Mouse (Mus musculus) heart, adult 2 months (tissue): Measurements from ENCODE around the gene Tfcp2. TPM values are rescaled to one million over a fixed set of nuclear protein-coding genes. Genes with fewer than 3 reads are reported as not detected.
"Not testable (repeated sequence)": the region's sequence is repeated elsewhere in the genome, so short reads cannot be mapped to it uniquely, and the experiment has no call there.

ENCODE experiments used
- DNase-seq, 2 experiments: peaks; one replicate each; pipeline ENCODE4 v3.0.0; 2021
- H3K27ac ChIP-seq: fragments of 200-600 bp; 2 replicates; pipeline ENCODE4 v1.8.1; 2022
- H3K27me3 ChIP-seq: fragments of 200-500 bp; 2 replicates; pipeline ENCODE4 v1.6.1; 2012; ENCODE audit warnings: mild to moderate bottlenecking, low read length, inconsistent platforms, mixed read lengths; ENCODE audit not compliant: control insufficient read depth, insufficient read depth
- H3K36me3 ChIP-seq: fragments of 200-500 bp; 2 replicates; pipeline ENCODE4 v1.6.1; 2012; ENCODE audit warnings: low read length, inconsistent platforms; ENCODE audit not compliant: control insufficient read depth, insufficient read depth
- H3K4me1 ChIP-seq: fragments of 200-500 bp; 2 replicates; pipeline ENCODE4 v1.6.1; 2011; ENCODE audit warnings: low read length; ENCODE audit not compliant: control insufficient read depth, insufficient read depth
- H3K4me3 ChIP-seq: fragments of 200-600 bp; 2 replicates; pipeline ENCODE4 v1.8.1; 2022
- H3K79me2 ChIP-seq: fragments of 200-500 bp; replicated peaks from 2 replicates; pipeline ENCODE4 v1.6.1; 2012; ENCODE audit warnings: mild to moderate bottlenecking, inconsistent platforms, low read length, moderate library complexity, mixed read lengths; ENCODE audit not compliant: control insufficient read depth, insufficient read depth
- H3K9ac ChIP-seq: fragments of 200-500 bp; 2 replicates; pipeline ENCODE4 v1.6.1; 2012; ENCODE audit warnings: low read depth, mild to moderate bottlenecking, control low read depth, inconsistent platforms, low read length, mixed read lengths
- CTCF ChIP-seq: fragments of 200-600 bp; IDR thresholded peaks from 2 replicates; pipeline ENCODE4 v1.8.1; 2022; ENCODE audit warnings: antibody characterized with exemption, mild to moderate bottlenecking, moderate library complexity
- EP300 ChIP-seq: fragments of 200-500 bp; IDR thresholded peaks from 2 replicates; pipeline ENCODE4 v1.6.1; 2011; ENCODE audit warnings: low read depth, low read length, control low read depth; ENCODE audit not compliant: insufficient read depth
- POLR2A ChIP-seq: fragments of 200-500 bp; IDR thresholded peaks from 2 replicates; pipeline ENCODE4 v1.6.1; 2011; ENCODE audit warnings: mild to moderate bottlenecking, low read depth, low read length, control low read depth; ENCODE audit not compliant: insufficient read depth
- WGBS: fragments of 180-500 bp; shearing (Covaris S2); methylation state at CpG from one replicate; pipeline ENCODE4 v1.1.7; 2018; 5-methylcytosine and 5-hydroxymethylcytosine counted together
- intact Hi-C: fragments of 180-260 bp; cut with DNase I; formaldehyde crosslinking; loops from one replicate; pipeline ENCODE4 v1.15.1; 2025
- polyA plus RNA-seq: library from polyadenylated mRNA; depleted of rRNA; stranded (reverse); fragments of >200 nt; gene quantifications from 2 replicates; pipeline ENCODE4 v1.2.3, GENCODE M21; 2012
- total RNA-seq, 2 experiments: library from RNA; stranded (reverse); gene quantifications; 2 replicates each; pipeline ENCODE4 v1.2.3; 2021

Tfcp2 gene
- total and polyA plus RNA-seq, 3 experiments = 6.6 to 12.8 (median 11.6) TPM

- Histone ChIP-seq H3K27me3 (no peaks in the 10 kb centered on the region), H3K36me3 (no peaks in the 10 kb centered on the region), H3K4me1 (peaks cover 6% of the 10 kb centered on the region), H3K79me2 (peaks cover 5% of the 10 kb centered on the region), H3K9ac (peak overlapping the region; percentile 98), H3K27ac (peak overlapping the region; percentile 76), H3K4me3 (peak overlapping the region; percentile 84)
- intact Hi-C loops = loop anchor here (2.0 to 5.0 kb wide), 2 partner anchors 26 to 58 kb away; partner anchors contain the start of genes Letmd1 and Tfcp2
- WGBS = 1% methylated on average over 29 of the region's 29 CpGs
- no peak for TF ChIP-seq POLR2A
- TF ChIP-seq CTCF = no peak
- TF ChIP-seq EP300 = no peak
- DNase-seq = no peak
Observed at GRCm38 (mm10) chr15:100494647-100495046, 57.2 kb downstream of the Tfcp2 start.

- Histone ChIP-seq H3K36me3 (no peaks in the 10 kb centered on the region), H3K4me1 (peaks cover 6% of the 10 kb centered on the region), H3K27me3 (no peaks in the 10 kb centered on the region), H3K9ac (no peak overlapping the region), H3K79me2 (peaks cover 5% of the 10 kb centered on the region), H3K27ac (no peak overlapping the region), H3K4me3 (no peak overlapping the region)
- intact Hi-C loops = loop anchor here (5.0 kb wide), 1 partner anchor 60 kb away; the partner anchor contains the start of gene Tfcp2
- 75% methylated on average over 9 of the region's 9 CpGs for WGBS
- no peak for DNase-seq
- TF ChIP-seq CTCF (no peak), EP300 (no peak), POLR2A (no peak)
Observed at GRCm38 (mm10) chr15:100491966-100492365, 59.8 kb downstream of the Tfcp2 start.

- H3K4me3 ChIP-seq = no peak overlapping the region
- 63% methylated on average over 15 of the region's 15 CpGs for WGBS
- H3K79me2 ChIP-seq = peaks cover 2% of the 10 kb centered on the region
- H3K36me3 ChIP-seq = no peaks in the 10 kb centered on the region
- intact Hi-C loops = no loop called here
- TF ChIP-seq CTCF = no peak
- TF ChIP-seq EP300 = no peak
- TF ChIP-seq POLR2A = no peak
- H3K4me1 ChIP-seq = peaks cover 4% of the 10 kb centered on the region
- no peaks in the 10 kb centered on the region for H3K27me3 ChIP-seq
- no peak overlapping the region for H3K27ac ChIP-seq
- H3K9ac ChIP-seq = no peak overlapping the region
- DNase-seq = no peak
Observed at GRCm38 (mm10) chr15:100489263-100489662, 62.5 kb downstream of the Tfcp2 start.

GRCm38 (mm10) chr15:100488297-100488696 is 63.5 kb downstream of the Tfcp2 start:
- H3K27ac ChIP-seq, H3K79me2 ChIP-seq, H3K4me1 ChIP-seq, intact Hi-C loops, H3K36me3 ChIP-seq, H3K4me3 ChIP-seq, H3K9ac ChIP-seq, H3K27me3 ChIP-seq, DNase-seq: not testable (repeated sequence)
- 40% methylated on average over 1 of the region's 1 CpGs for WGBS

GRCm38 (mm10) chr15:100487050-100487449 is 64.8 kb downstream of the Tfcp2 start:
- WGBS = 81% methylated on average over 2 of the region's 2 CpGs
- H3K4me1 ChIP-seq = peaks cover 3% of the 10 kb centered on the region; the same call in 1 of the 2 replicates
- H3K27me3 ChIP-seq = no peaks in the 10 kb centered on the region
- no peak overlapping the region for H3K9ac ChIP-seq
- TF ChIP-seq CTCF (no peak), POLR2A (no peak), EP300 (no peak)
- H3K79me2 ChIP-seq = peaks cover 2% of the 10 kb centered on the region
- H3K36me3 ChIP-seq = no peaks in the 10 kb centered on the region
- no peak for DNase-seq
- H3K4me3 ChIP-seq = no peak overlapping the region
- intact Hi-C loops = no loop called here
- H3K27ac ChIP-seq = no peak overlapping the region

GRCm38 (mm10) chr15:100486450-100486849 is 65.4 kb downstream of the Tfcp2 start:
- TF ChIP-seq POLR2A = no peak
- TF ChIP-seq CTCF = no peak
- TF ChIP-seq EP300 = no peak
- Histone ChIP-seq H3K4me1 (peaks cover 3% of the 10 kb centered on the region; the same call in 1 of the 2 replicates), H3K27me3 (no peaks in the 10 kb centered on the region), H3K79me2 (peaks cover 2% of the 10 kb centered on the region), H3K36me3 (no peaks in the 10 kb centered on the region), H3K27ac (no peak overlapping the region), H3K4me3 (no peak overlapping the region), H3K9ac (no peak overlapping the region)
- no peak for DNase-seq
- WGBS = 79% methylated on average over 7 of the region's 7 CpGs
- intact Hi-C loops = no loop called here
